In genomic region chr12:105347261-105347660, GRCm38 (mm10) we compare ENCODE assay signal across 21 mouse cellular contexts. TPM values are rescaled to one million over a fixed set of nuclear protein-coding genes. Genes with fewer than 3 reads are reported as not detected.
DNase-seq lines count a peak whose midpoint lies in the region; ATAC-seq lines count a peak whose summit lies in the region.
"Had no signal": no experiment of that assay in that cellular context is flagged by ENCODE, and none has a peak within 500 bp of the region (broad histone marks: within the 10 kb centered on the region; RNA-seq: fewer than 3 reads in every experiment).

No protein-coding gene starts in this region.

- H3K4me1 ChIP-seq in hindbrain, embryonic 12.5 days, result peaks cover 4% of the 10 kb centered on the region; the same call in 1 of the 2 replicates

- no peaks in the 10 kb centered on the region for H3K9me3 ChIP-seq in hindbrain, embryonic 12.5 days (replicated peaks)
- H3K9me3 ChIP-seq: neural tube, embryonic 15.5 days had no signal

- H3K4me2 ChIP-seq in hindbrain, embryonic 12.5 days (replicated peaks), result no peak overlapping the region
- H3K4me2 ChIP-seq: neural tube, embryonic 15.5 days had no signal

- ATAC-seq in hindbrain, embryonic 12.5 days (ENCODE audit: low FRiP score), result no peak
- ATAC-seq: forebrain, embryonic 16.5 days; lung, postnatal 0 days; midbrain, embryonic 16.5 days had no signal

- no peaks in the 10 kb centered on the region for H3K36me3 ChIP-seq in hindbrain, embryonic 12.5 days

- peak; percentile 58 for DNase-seq in left cerebral cortex, postnatal 4 days
- no peak for DNase-seq in left cerebral cortex, postnatal 10 days (ENCODE audit: extremely low spot score in 1 of 2, low spot score in 2 of 2)
- DNase-seq in cerebellum, adult 9-11 months, result peak; percentile 93
- peak; percentile 55 for DNase-seq in kidney, postnatal 10 days
- DNase-seq in thymus, postnatal 25 days, result no peak
- no peak for DNase-seq in T-cell, adult 2 months (ENCODE audit: low spot score)
- DNase-seq: B cell, adult 2 months; embryo, embryonic 11 days; gastrocnemius, postnatal 25 days; liver; right cerebral cortex, postnatal 25 days had no signal

- 0 out of 2 replicates have a peak, but pooled peaks cover 3% of the 10 kb centered on the region for H3K27me3 ChIP-seq in hindbrain, embryonic 12.5 days
- H3K27me3 ChIP-seq: neural tube, embryonic 15.5 days had no signal

- no peak overlapping the region for H3K27ac ChIP-seq in hindbrain, embryonic 12.5 days
- H3K27ac ChIP-seq: layer of hippocampus, adult 2 months; neural tube, embryonic 15.5 days had no signal

- no peak overlapping the region for H3K4me3 ChIP-seq in hindbrain, embryonic 12.5 days
- H3K4me3 ChIP-seq: layer of hippocampus, adult 2 months; neural tube, embryonic 15.5 days had no signal

- H3K9ac ChIP-seq in hindbrain, embryonic 12.5 days, result no peak overlapping the region
- H3K9ac ChIP-seq: neural tube, embryonic 15.5 days had no signal

- intact Hi-C loops in left cerebral cortex, postnatal 4 days (cut with DNase I), result no loop called here
- intact Hi-C loops in left cerebral cortex, postnatal 10 days (cut with DNase I), result no loop called here

- WGBS in hindbrain, embryonic 12.5 days, result 85% methylated on average over 13 of the region's 13 CpGs

RNA-seq across cellular contexts. Expression of gene Tunar, which starts 13.6 kb away (rescaled TPM):
- total RNA-seq in left cerebral cortex, postnatal 4 days (2021), result 10 to 100 TPM; 20.1 to 21.1 TPM
- total RNA-seq in left cerebral cortex, postnatal 10 days (2021), result 10 to 100 TPM; 18.5 to 20.5 TPM
- 3.1 and 3.9 TPM in 2 replicates for polyA plus RNA-seq in hindbrain, embryonic 12.5 days (2016; fragmentation: Nextera tagmentation; extraction: Ambion mirVana)
- total RNA-seq: gastrocnemius, postnatal 25 days; megakaryocyte progenitor cell, adult 5-6 weeks had no signal
- polyA plus RNA-seq: heart, embryonic 16.5 days; liver, embryonic 16.5 days; lung, postnatal 0 days; spleen, adult 2 months had no signal

Comparison
In these comparisons a context has a peak if more than half of its experiments do, and no peak if none do; other contexts are left out.
1. DNase-seq: peak in left cerebral cortex, postnatal 4 days (single experiment), cerebellum, adult 9-11 months (single experiment) and kidney, postnatal 10 days (single experiment); none in left cerebral cortex, postnatal 10 days (0 of 2), thymus, postnatal 25 days (single experiment) and T-cell, adult 2 months (single experiment).